Mouse (Mus musculus): Measurements from ENCODE around the gene Olfr1436.
"Not testable (repeated sequence)": the region's sequence is repeated elsewhere in the genome, so short reads cannot be mapped to it uniquely, and the experiment has no call there.

The Olfr1436 gene

DNA sequence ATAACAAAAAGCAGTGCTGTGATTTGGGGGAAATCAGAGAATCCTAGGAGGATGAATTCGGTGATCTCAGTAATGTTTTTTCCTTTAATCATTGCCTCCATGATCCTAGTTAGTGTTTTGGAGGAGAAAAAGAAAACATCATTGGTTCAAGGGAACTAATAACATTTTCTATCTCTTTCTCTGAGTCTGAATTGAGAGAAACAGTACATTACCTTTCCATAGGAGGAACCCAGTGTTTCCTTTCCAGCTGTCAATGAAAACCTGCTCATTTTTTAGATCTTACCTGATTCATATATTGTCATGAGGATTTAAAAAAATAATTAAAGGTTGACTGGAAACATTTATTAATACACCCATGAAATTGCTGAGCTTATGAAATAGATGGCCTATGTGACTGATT lies at the start of gene Olfr1436:
TSS of gene Olfr1436 (minus strand) at position 101 of the 400 bp plus-strand sequence.
- DNase-seq (ENCODE audit: low spot score in 2 of 2), result not testable (repeated sequence)

GRCm38 (mm10) chr19:12335810-12336209 lies 36.9 kb upstream of the Olfr1436 start, which contains the start of gene Olfr1438-ps1:
TSS of gene Olfr1438-ps1 (minus strand) at chr19:12335910.
- DNase-seq (ENCODE audit: low spot score in 2 of 2), result no peak

DNA sequence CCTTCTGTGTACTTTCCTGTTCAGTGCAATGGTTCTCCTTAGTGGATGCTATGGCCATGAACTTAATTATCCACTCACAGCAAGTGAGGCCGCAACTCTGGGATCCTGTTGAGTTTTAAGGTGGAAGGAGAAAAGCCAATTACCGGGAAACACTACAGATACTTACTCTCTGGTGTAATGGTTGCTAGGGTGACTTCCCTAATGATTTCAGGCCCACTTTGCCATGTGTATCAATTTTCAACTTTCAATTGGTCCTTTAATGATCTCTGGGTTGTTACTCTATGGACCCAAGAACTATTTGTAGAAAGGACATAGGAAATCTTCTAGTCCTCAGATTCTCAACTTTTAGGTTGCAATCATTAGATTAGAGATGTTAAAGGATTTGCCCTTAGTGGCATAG lies 26.1 kb upstream of the Olfr1436 start, which contains the start of gene Olfr1437:
TSS of gene Olfr1437 (minus strand) at position 101 of the 400 bp plus-strand sequence.
- DNase-seq (ENCODE audit: low spot score in 2 of 2), result no peak

- no peak for DNase-seq (ENCODE audit: low spot score in 2 of 2)
Measured at GRCm38 (mm10) chr19:12292979-12293378, 6.0 kb downstream of the Olfr1436 start.

GRCm38 (mm10) chr19:12279554-12279953 lies 19.4 kb downstream of the Olfr1436 start, which contains the start of gene Olfr1434:
TSS of gene Olfr1434 (plus strand) at chr19:12279854.
- DNase-seq (ENCODE audit: low spot score in 2 of 2), result no peak

DNA sequence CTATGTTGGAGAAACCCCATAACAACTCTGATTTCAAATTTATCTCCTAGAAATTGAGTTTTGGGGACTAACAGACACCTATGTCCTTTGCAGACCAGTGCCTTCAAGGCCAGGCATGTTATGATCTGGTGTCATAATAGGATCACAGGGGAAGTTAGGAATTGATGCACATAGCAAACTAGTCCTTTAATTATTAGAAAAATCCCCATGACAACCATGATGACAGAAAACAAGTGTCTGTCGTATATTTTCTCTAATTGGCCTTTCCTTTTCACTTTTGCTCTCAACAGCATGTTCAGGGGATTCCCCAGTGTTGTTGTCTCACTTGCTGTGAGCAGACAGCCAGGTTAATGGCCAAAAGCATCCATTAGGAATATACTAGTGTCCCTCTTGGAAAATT lies 38.2 kb downstream of the Olfr1436 start, which contains the start of gene Olfr235:
TSS of gene Olfr235 (plus strand) at position 301 of the 400 bp plus-strand sequence.
- DNase-seq (ENCODE audit: low spot score in 2 of 2), result no peak

Data from frontal cortex, postnatal 14 days (tissue).